Mouse (Mus musculus) embryonic facial prominence, embryonic 13.5 days (tissue): ENCODE measurements around the gene H2al2a. TPM values are rescaled to one million over a fixed set of nuclear protein-coding genes. Genes with fewer than 3 reads are reported as not detected.
"Not testable (repeated sequence)": the region's sequence is repeated elsewhere in the genome, so short reads cannot be mapped to it uniquely, and the experiment has no call there.

ENCODE experiments used
- ATAC-seq: fragments of 200-750 bp; cut with Nextera tagmentation; 2 replicates; pipeline ENCODE4 v1.8.0; 2017; ENCODE audit warnings: low read depth; ENCODE audit not compliant: insufficient number of reproducible peaks, insufficient read depth, low FRiP score, low TSS enrichment
- H3K27ac ChIP-seq: fragments of 300-500 bp; sonication (generic); 2 replicates; pipeline ENCODE4 v1.5.1; 2015; ENCODE audit warnings: moderate library complexity, mild to moderate bottlenecking, inconsistent platforms
- H3K27me3 ChIP-seq: fragments of 300-500 bp; sonication (generic); 2 replicates; pipeline ENCODE4 v1.6.1; 2015; ENCODE audit warnings: mild to moderate bottlenecking, inconsistent platforms
- H3K36me3 ChIP-seq: fragments of 300-500 bp; sonication (generic); 2 replicates; pipeline ENCODE4 v1.6.1; 2015; ENCODE audit warnings: mild to moderate bottlenecking, inconsistent platforms
- H3K4me1 ChIP-seq: fragments of 300-500 bp; sonication (generic); 2 replicates; pipeline ENCODE4 v1.6.1; 2015; ENCODE audit warnings: inconsistent platforms
- H3K4me2 ChIP-seq: fragments of 300-500 bp; sonication (generic); 2 replicates; pipeline ENCODE4 v1.6.1; 2015; ENCODE audit warnings: moderate library complexity, mild to moderate bottlenecking, inconsistent platforms
- H3K4me3 ChIP-seq: fragments of 300-500 bp; sonication (generic); 2 replicates; pipeline ENCODE4 v1.5.1; 2015; ENCODE audit warnings: mild to moderate bottlenecking, inconsistent platforms
- H3K9ac ChIP-seq: fragments of 300-500 bp; sonication (generic); 2 replicates; pipeline ENCODE4 v1.6.1; 2015; ENCODE audit warnings: mild to moderate bottlenecking, inconsistent platforms
- H3K9me3 ChIP-seq: fragments of 300-500 bp; sonication (generic); 2 replicates; pipeline ENCODE4 v1.6.1; 2016; ENCODE audit warnings: inconsistent platforms
- WGBS: fragments of 180-500 bp; shearing (Covaris S2); methylation state at CpG from one replicate; pipeline ENCODE4 v1.1.7; 2015; ENCODE audit warnings: mixed read lengths; 5-methylcytosine and 5-hydroxymethylcytosine counted together
- polyA plus RNA-seq: library from polyadenylated mRNA; unstranded; fragments of >200 nt; fragmentation: Nextera tagmentation; extraction: Ambion mirVana; gene quantifications from 2 replicates; pipeline ENCODE4 v1.2.1, GENCODE M21; 2015

Gene H2al2a
- polyA plus RNA-seq, 1 experiment from 2014 or later = not detected

GRCm38 (mm10) chr2:18002306-18002705 lies 5.5 kb upstream of the H2al2a start:
- H3K36me3 ChIP-seq = no peaks in the 10 kb centered on the region
- ATAC-seq = no peak
- no peaks in the 10 kb centered on the region for H3K9me3 ChIP-seq
- no peak overlapping the region for H3K9ac ChIP-seq
- 88% methylated on average over 3 of the region's 3 CpGs for WGBS
- H3K4me2 ChIP-seq = no peak overlapping the region
- H3K27me3 ChIP-seq = no peaks in the 10 kb centered on the region
- no peak overlapping the region for H3K4me3 ChIP-seq
- H3K27ac ChIP-seq = no peak overlapping the region
- H3K4me1 ChIP-seq = 0 out of 2 replicates have a peak, but pooled peaks cover 6% of the 10 kb centered on the region

- Histone ChIP-seq H3K27me3 (no peaks in the 10 kb centered on the region), H3K36me3 (no peaks in the 10 kb centered on the region), H3K9me3 (no peaks in the 10 kb centered on the region), H3K4me1 (no peaks in the 10 kb centered on the region), H3K4me3 (no peak overlapping the region), H3K4me2 (no peak overlapping the region), H3K27ac (no peak overlapping the region), H3K9ac (no peak overlapping the region)
- no peak for ATAC-seq
Observed at GRCm38 (mm10) chr2:17989562-17989961, 7.2 kb downstream of the H2al2a start.

- no peaks in the 10 kb centered on the region for H3K27me3 ChIP-seq
- H3K36me3 ChIP-seq = no peaks in the 10 kb centered on the region
- 62% methylated on average over 3 of the region's 3 CpGs for WGBS
- H3K4me1 ChIP-seq = no peaks in the 10 kb centered on the region
- H3K9me3 ChIP-seq = no peaks in the 10 kb centered on the region
- H3K27ac ChIP-seq = no peak overlapping the region
- no peak overlapping the region for H3K4me3 ChIP-seq
- no peak overlapping the region for H3K9ac ChIP-seq
- H3K4me2 ChIP-seq = no peak overlapping the region
- no peak for ATAC-seq
Observed at GRCm38 (mm10) chr2:17989115-17989514, 7.6 kb downstream of the H2al2a start.

- no peak overlapping the region for H3K9ac ChIP-seq
- H3K4me1 ChIP-seq = no peaks in the 10 kb centered on the region
- WGBS = 87% methylated on average over 3 of the region's 3 CpGs
- no peak overlapping the region for H3K27ac ChIP-seq
- no peak overlapping the region for H3K4me2 ChIP-seq
- H3K36me3 ChIP-seq = no peaks in the 10 kb centered on the region
- no peaks in the 10 kb centered on the region for H3K9me3 ChIP-seq
- H3K4me3 ChIP-seq = no peak overlapping the region
- no peak for ATAC-seq
- no peaks in the 10 kb centered on the region for H3K27me3 ChIP-seq
Observed at GRCm38 (mm10) chr2:17986694-17987093, 10.1 kb downstream of the H2al2a start.

GRCm38 (mm10) chr2:17984774-17985173 lies 12.0 kb downstream of the H2al2a start:
- no peaks in the 10 kb centered on the region for H3K9me3 ChIP-seq
- WGBS = 95% methylated on average over 3 of the region's 3 CpGs
- H3K4me2 ChIP-seq = no peak overlapping the region
- no peak overlapping the region for H3K27ac ChIP-seq
- H3K36me3 ChIP-seq = no peaks in the 10 kb centered on the region
- no peak overlapping the region for H3K9ac ChIP-seq
- no peaks in the 10 kb centered on the region for H3K4me1 ChIP-seq
- no peak overlapping the region for H3K4me3 ChIP-seq
- no peak for ATAC-seq
- no peaks in the 10 kb centered on the region for H3K27me3 ChIP-seq

GRCm38 (mm10) chr2:17982747-17983146 lies 14.0 kb downstream of the H2al2a start:
- no peaks in the 10 kb centered on the region for H3K27me3 ChIP-seq
- 97% methylated on average over 1 of the region's 1 CpGs for WGBS

DNA sequence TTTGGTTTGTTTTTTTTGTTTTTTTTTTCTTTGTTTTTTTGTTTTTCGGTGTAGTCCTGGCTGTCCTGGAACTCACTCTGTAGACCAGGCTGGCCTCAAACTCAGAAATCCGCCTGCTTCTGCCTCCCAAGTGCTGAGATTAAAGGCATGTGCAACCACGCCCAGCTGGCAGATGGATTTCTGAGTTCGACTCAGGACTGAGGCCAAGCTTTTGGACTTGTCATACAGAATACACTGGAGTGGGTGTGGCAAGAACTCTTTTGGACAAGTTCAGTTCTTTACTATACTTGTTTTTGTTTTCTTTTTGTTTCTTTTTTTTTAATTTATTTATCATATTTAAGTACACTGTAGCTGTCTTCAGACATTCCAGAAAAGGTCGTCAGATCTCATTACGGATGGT lies 18.1 kb downstream of the H2al2a start:
- Histone ChIP-seq H3K4me2 (no peak overlapping the region), H3K4me3 (no peak overlapping the region), H3K4me1 (peaks cover 3% of the 10 kb centered on the region; the same call in 1 of the 2 replicates), H3K9me3 (no peaks in the 10 kb centered on the region), H3K9ac (no peak overlapping the region), H3K27me3 (no peaks in the 10 kb centered on the region), H3K36me3 (no peaks in the 10 kb centered on the region), H3K27ac (no peak overlapping the region)
- no peak for ATAC-seq
- 90% methylated on average over 6 of the region's 6 CpGs for WGBS

More at GRCm38 (mm10) chr2:17982747-17983146, 14.0 kb downstream of the H2al2a start:
- Histone ChIP-seq H3K4me3 (no peak overlapping the region), H3K9me3 (no peaks in the 10 kb centered on the region), H3K27ac (no peak overlapping the region), H3K9ac (no peak overlapping the region), H3K36me3 (no peaks in the 10 kb centered on the region), H3K4me2 (no peak overlapping the region), H3K4me1 (no peaks in the 10 kb centered on the region)
- no peak for ATAC-seq

DNA sequence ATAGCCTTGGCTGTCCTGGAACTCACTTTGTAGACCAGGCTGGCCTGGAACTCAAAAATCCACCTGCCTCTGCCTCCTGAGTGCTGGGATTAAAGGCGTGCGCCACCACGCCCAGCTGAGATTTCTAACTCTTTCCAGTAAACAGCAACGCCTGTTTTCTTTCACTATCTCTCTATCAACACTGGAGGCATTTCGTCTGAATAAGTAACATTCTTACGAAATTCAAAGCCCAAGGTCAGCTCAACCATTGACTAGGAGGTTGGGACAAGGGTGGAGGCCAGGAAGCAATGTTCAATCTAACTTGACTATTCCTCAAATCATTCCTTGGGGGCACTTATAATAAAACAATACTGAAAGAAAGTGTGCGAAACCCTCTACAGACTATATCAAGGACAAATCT lies 18.5 kb downstream of the H2al2a start:
- H3K9me3 ChIP-seq, H3K27ac ChIP-seq, H3K27me3 ChIP-seq, ATAC-seq, H3K36me3 ChIP-seq, H3K4me2 ChIP-seq, H3K4me3 ChIP-seq, H3K4me1 ChIP-seq, H3K9ac ChIP-seq: not testable (repeated sequence)
- 90% methylated on average over 7 of the region's 7 CpGs for WGBS

DNA sequence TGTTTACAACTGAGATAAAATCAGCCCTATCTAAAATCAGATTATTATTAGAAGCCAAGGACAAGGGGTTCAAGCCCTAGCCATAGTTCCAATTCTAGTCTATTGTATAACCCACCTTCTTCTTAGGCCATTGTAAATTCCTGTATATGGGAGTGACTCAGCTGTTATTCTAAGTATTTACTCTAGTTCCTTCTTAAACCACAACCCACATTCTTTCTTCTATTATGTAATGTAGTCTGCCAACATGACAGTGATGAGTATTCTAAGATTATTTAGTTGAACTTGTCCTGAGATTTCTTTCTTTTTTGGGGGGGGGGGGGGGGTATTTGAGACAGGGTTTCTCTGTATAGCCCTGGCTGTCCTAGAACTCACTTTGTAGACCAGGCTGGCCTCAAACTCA lies 19.1 kb downstream of the H2al2a start:
- H3K9ac ChIP-seq, H3K4me3 ChIP-seq, H3K9me3 ChIP-seq, ATAC-seq, H3K4me1 ChIP-seq, H3K27ac ChIP-seq, H3K27me3 ChIP-seq, H3K4me2 ChIP-seq, H3K36me3 ChIP-seq: not testable (repeated sequence)

DNA sequence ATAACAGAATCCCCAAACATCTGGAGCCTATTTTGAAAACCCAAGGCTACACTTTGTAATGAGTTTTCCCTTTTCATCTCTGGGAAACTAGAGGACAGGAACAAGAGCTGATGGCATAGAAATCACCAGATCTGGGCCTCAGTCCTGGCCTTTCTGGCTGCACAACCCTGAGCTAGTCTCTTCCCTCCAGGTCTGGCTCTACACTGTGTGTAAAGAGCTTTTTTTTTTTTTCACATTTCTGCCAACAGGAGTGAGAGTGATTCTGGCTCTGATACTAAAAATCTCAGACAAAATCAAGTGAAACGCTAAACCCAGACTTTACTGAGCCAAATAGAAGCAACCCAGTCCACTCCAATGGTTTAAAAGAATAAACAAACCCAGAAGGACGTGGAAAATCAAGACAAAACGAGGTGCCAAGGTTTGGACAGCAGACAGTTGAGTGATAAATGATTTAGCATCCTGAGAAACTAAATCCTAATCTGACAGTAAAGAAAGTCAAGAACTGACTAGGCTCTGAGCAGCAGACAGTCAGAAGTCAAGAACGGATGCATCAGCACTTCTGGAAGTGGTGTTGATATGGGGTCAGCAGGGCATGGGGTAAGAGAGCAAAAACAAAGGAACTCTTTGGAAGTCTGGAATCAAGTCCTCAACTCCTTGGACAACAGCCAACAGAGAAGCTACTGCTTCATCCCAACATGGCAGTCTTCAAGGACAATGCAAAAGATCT lies 21.0 kb downstream of the H2al2a start:
- H3K4me2 ChIP-seq = no peak overlapping the region
- no peaks in the 10 kb centered on the region for H3K9me3 ChIP-seq
- H3K27me3 ChIP-seq = no peaks in the 10 kb centered on the region
- H3K36me3 ChIP-seq = no peaks in the 10 kb centered on the region
- WGBS = 51% methylated on average over 4 of the region's 4 CpGs
- H3K4me1 ChIP-seq = peaks cover 8% of the 10 kb centered on the region; the same call in 1 of the 2 replicates
- no peak overlapping the region for H3K27ac ChIP-seq
- no peak for ATAC-seq
- no peak overlapping the region for H3K4me3 ChIP-seq
- H3K9ac ChIP-seq = no peak overlapping the region

DNA sequence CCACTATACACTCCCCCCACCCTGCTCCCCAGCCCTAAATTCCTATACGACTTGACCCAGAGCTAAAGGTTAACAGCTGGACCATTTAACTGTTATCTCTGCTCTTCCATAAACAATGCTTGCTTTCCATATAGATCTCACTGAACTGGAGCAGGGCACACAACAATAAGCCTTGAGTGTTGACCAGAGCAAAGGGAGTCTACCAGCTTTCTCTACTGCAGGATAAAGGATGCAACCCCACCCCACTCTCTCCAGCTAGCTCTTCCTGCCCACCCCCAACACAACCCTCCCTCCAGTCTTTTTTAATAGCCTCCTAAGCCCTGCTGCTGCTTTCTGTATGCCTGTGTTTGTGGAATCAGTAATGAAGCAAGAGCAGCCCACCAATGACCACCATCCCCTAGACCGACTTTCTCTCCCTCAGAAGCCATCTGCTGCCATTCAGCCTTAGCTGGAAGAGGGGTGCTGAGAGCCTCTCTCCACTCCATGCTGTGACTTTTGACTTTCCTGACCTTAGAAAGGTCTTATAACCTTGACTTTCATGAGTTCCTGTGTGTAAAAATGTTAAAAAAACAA lies 22.8 kb downstream of the H2al2a start:
- H3K9ac ChIP-seq = no peak overlapping the region
- no peak overlapping the region for H3K4me2 ChIP-seq
- no peak overlapping the region for H3K27ac ChIP-seq
- no peaks in the 10 kb centered on the region for H3K36me3 ChIP-seq
- H3K27me3 ChIP-seq = no peaks in the 10 kb centered on the region
- H3K4me3 ChIP-seq = no peak overlapping the region
- peaks cover 8% of the 10 kb centered on the region; the same call in 1 of the 2 replicates for H3K4me1 ChIP-seq
- 39% methylated on average over 2 of the region's 2 CpGs for WGBS
- no peaks in the 10 kb centered on the region for H3K9me3 ChIP-seq
- no peak for ATAC-seq

DNA sequence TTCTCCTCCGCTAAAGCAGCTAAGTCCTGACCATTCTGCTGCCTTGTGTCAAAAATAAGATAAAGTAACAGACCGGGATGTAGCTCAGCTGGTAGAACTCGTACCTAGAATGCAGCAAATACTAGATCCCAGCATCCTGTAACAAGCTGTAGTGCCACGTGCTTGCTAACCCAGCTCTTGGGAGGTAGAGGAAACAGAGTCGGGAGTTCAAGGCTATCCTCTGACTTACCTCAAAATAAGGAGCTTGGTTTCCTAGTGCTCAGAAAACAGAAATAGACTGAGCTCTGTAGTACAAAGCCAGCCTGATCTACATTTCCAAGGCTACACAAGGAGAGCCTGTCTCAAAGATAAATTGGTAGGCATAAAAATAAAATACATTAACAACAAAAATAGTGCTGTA lies 23.5 kb downstream of the H2al2a start:
- Histone ChIP-seq H3K4me1 (peaks cover 8% of the 10 kb centered on the region; the same call in 1 of the 2 replicates), H3K4me2 (no peak overlapping the region), H3K27me3 (no peaks in the 10 kb centered on the region), H3K4me3 (no peak overlapping the region), H3K27ac (no peak overlapping the region), H3K9ac (no peak overlapping the region), H3K9me3 (no peaks in the 10 kb centered on the region), H3K36me3 (no peaks in the 10 kb centered on the region)
- ATAC-seq = no peak
- WGBS = 82% methylated on average over 5 of the region's 5 CpGs
